Mouse (Mus musculus) embryonic facial prominence, embryonic 15.5 days (tissue): ENCODE data around the gene Capn2. TPM values are rescaled to one million over a fixed set of nuclear protein-coding genes. Genes with fewer than 3 reads are reported as not detected.
A peak's percentile ranks its signal among the peaks of the same experiment; 100 is the strongest.

ENCODE experiments used
- ATAC-seq: fragments of 200-750 bp; cut with Nextera tagmentation; 2 replicates; pipeline ENCODE4 v1.8.0; 2017; ENCODE audit warnings: low read depth, moderate TSS enrichment; ENCODE audit not compliant: insufficient number of reproducible peaks, low FRiP score, low TSS enrichment
- H3K27ac ChIP-seq: fragments of 300-500 bp; sonication (generic); replicated peaks from 2 replicates; pipeline ENCODE4 v1.5.1; 2015; ENCODE audit warnings: mild to moderate bottlenecking, inconsistent platforms
- H3K27me3 ChIP-seq: fragments of 300-500 bp; sonication (generic); 2 replicates; pipeline ENCODE4 v1.6.1; 2015; ENCODE audit warnings: inconsistent platforms
- H3K36me3 ChIP-seq: fragments of 300-500 bp; sonication (generic); 2 replicates; pipeline ENCODE4 v1.6.1; 2015; ENCODE audit warnings: mild to moderate bottlenecking, inconsistent platforms
- H3K4me1 ChIP-seq: fragments of 300-500 bp; sonication (generic); 2 replicates; pipeline ENCODE4 v1.6.1; 2015; ENCODE audit warnings: inconsistent platforms
- H3K4me2 ChIP-seq: fragments of 300-500 bp; sonication (generic); replicated peaks from 2 replicates; pipeline ENCODE4 v1.6.1; 2015; ENCODE audit warnings: mild to moderate bottlenecking, inconsistent platforms
- H3K4me3 ChIP-seq: fragments of 300-500 bp; sonication (generic); replicated peaks from 2 replicates; pipeline ENCODE4 v1.5.1; 2015; ENCODE audit warnings: mild to moderate bottlenecking, inconsistent platforms
- H3K9ac ChIP-seq: fragments of 300-500 bp; sonication (generic); 2 replicates; pipeline ENCODE4 v1.6.1; 2015; ENCODE audit warnings: inconsistent platforms
- H3K9me3 ChIP-seq: fragments of 300-500 bp; sonication (generic); replicated peaks from 2 replicates; pipeline ENCODE4 v1.6.1; 2016; ENCODE audit warnings: inconsistent platforms
- WGBS: fragments of 180-500 bp; shearing (Covaris S2); methylation state at CpG from one replicate; pipeline ENCODE4 v1.1.7; 2015; 5-methylcytosine and 5-hydroxymethylcytosine counted together
- polyA plus RNA-seq: library from polyadenylated mRNA; unstranded; fragments of >200 nt; fragmentation: Nextera tagmentation; extraction: Ambion mirVana; gene quantifications from 2 replicates; pipeline ENCODE4 v1.2.1, GENCODE M21; 2015

Gene Capn2
- polyA plus RNA-seq, 1 experiment from 2014 or later, result 132 TPM

GRCm38 (mm10) chr1:182499443-182500089 lies 17.8 kb downstream of the Capn2 start:
- H3K4me1 ChIP-seq, result peaks cover 44% of the 10 kb centered on the region
- no peak overlapping the region for H3K9ac ChIP-seq
- H3K27ac ChIP-seq, result no peak overlapping the region
- no peaks in the 10 kb centered on the region for H3K27me3 ChIP-seq
- 0 out of 2 replicates have a peak, but pooled peaks cover 5% of the 10 kb centered on the region for H3K36me3 ChIP-seq
- no peaks in the 10 kb centered on the region for H3K9me3 ChIP-seq
- ATAC-seq, result no peak
- WGBS, result 67% methylated on average over 9 of the region's 9 CpGs
- no peak overlapping the region for H3K4me3 ChIP-seq
- no peak overlapping the region for H3K4me2 ChIP-seq

GRCm38 (mm10) chr1:182497736-182498135 lies 19.7 kb downstream of the Capn2 start:
- Histone ChIP-seq H3K27me3 (no peaks in the 10 kb centered on the region), H3K4me2 (no peak overlapping the region), H3K27ac (no peak overlapping the region), H3K9me3 (no peaks in the 10 kb centered on the region), H3K36me3 (0 out of 2 replicates have a peak, but pooled peaks cover 10% of the 10 kb centered on the region), H3K4me3 (no peak overlapping the region), H3K4me1 (peaks cover 35% of the 10 kb centered on the region), H3K9ac (no peak overlapping the region)
- WGBS, result 53% methylated on average over 4 of the region's 4 CpGs
- no peak for ATAC-seq

GRCm38 (mm10) chr1:182496685-182497084 lies 20.7 kb downstream of the Capn2 start:
- no peaks in the 10 kb centered on the region for H3K9me3 ChIP-seq
- H3K27ac ChIP-seq, result 0 out of 2 replicates have a peak overlapping the region, but pooled peaks have one; percentile 5
- no peak overlapping the region for H3K4me2 ChIP-seq
- no peak overlapping the region for H3K4me3 ChIP-seq
- 49% methylated on average over 6 of the region's 6 CpGs for WGBS
- peaks cover 30% of the 10 kb centered on the region; the same call in 1 of the 2 replicates for H3K4me1 ChIP-seq
- ATAC-seq, result no peak
- H3K9ac ChIP-seq, result no peak overlapping the region
- 0 out of 2 replicates have a peak, but pooled peaks cover 15% of the 10 kb centered on the region for H3K36me3 ChIP-seq
- no peaks in the 10 kb centered on the region for H3K27me3 ChIP-seq

- no peak for ATAC-seq
- Histone ChIP-seq H3K4me3 (no peak overlapping the region), H3K4me2 (no peak overlapping the region), H3K27me3 (no peaks in the 10 kb centered on the region), H3K9ac (no peak overlapping the region), H3K36me3 (peaks cover 26% of the 10 kb centered on the region; the same call in 1 of the 2 replicates), H3K4me1 (peaks cover 34% of the 10 kb centered on the region), H3K27ac (no peak overlapping the region), H3K9me3 (no peaks in the 10 kb centered on the region)
- WGBS, result 76% methylated on average over 17 of the region's 17 CpGs
Measured at GRCm38 (mm10) chr1:182494285-182495145, 22.9 kb downstream of the Capn2 start.

- no peak for ATAC-seq
- 89% methylated on average over 6 of the region's 6 CpGs for WGBS
Measured at GRCm38 (mm10) chr1:182491839-182492238, 25.6 kb downstream of the Capn2 start.

GRCm38 (mm10) chr1:182490568-182490967 lies 26.8 kb downstream of the Capn2 start:
- 75% methylated on average over 7 of the region's 7 CpGs for WGBS
- Histone ChIP-seq H3K9ac (no peak overlapping the region), H3K4me2 (no peak overlapping the region)

More at GRCm38 (mm10) chr1:182491839-182492238, 25.6 kb downstream of the Capn2 start:
- H3K4me1 ChIP-seq, result peaks cover 25% of the 10 kb centered on the region
- H3K36me3 ChIP-seq, result peaks cover 53% of the 10 kb centered on the region
- no peak overlapping the region for H3K9ac ChIP-seq
- H3K4me2 ChIP-seq, result no peak overlapping the region
- H3K27me3 ChIP-seq, result no peaks in the 10 kb centered on the region
- no peaks in the 10 kb centered on the region for H3K9me3 ChIP-seq
- H3K27ac ChIP-seq, result no peak overlapping the region
- no peak overlapping the region for H3K4me3 ChIP-seq

DNA sequence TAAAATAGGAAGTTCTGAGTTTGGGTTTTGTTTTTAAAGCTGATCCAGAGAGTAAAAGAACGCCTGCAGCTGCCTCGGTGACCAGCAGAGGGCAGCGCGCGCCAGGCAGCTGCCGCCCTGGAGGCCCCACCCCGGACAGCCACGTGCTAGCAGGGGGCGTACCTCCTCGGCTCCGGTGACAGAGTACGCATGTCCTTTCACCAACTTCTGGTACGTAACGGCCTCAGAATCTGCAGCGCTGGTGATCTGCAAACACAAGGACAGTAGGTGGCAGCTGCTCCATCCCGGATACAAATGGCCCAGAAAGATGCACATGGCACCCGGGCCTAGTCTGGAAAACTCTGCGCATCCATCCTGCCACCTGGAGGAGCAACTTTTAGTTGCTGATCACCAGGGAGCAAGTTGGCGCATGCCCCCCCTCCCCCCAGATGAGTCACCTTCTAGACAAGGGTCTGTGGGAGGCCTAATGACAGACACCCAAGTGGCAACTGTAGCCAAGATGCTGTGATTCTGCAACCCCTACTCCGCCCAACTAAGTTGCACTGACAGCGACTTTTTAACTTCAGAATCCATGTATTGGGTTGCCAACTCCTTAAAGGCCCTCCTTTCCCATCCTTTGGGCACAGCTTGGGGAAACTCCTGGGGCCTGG lies 27.5 kb downstream of the Capn2 start:
- H3K36me3 ChIP-seq, result peaks cover 69% of the 10 kb centered on the region
- ATAC-seq, result peak; percentile 94
- H3K27me3 ChIP-seq, result no peaks in the 10 kb centered on the region
- peaks cover 16% of the 10 kb centered on the region for H3K4me1 ChIP-seq
- 8% methylated on average over 21 of the region's 21 CpGs for WGBS
- peak overlapping the region; percentile 70 for H3K27ac ChIP-seq
- H3K9me3 ChIP-seq, result no peaks in the 10 kb centered on the region
- no peak overlapping the region for H3K9ac ChIP-seq
- H3K4me2 ChIP-seq, result peak overlapping the region; percentile 43
- H3K4me3 ChIP-seq, result peak overlapping the region; percentile 21

More at GRCm38 (mm10) chr1:182490568-182490967, 26.8 kb downstream of the Capn2 start:
- Histone ChIP-seq H3K4me1 (peaks cover 16% of the 10 kb centered on the region), H3K27ac (peak overlapping the region; percentile 70; the same call in 1 of the 2 replicates), H3K36me3 (peaks cover 63% of the 10 kb centered on the region), H3K4me3 (no peak overlapping the region), H3K27me3 (no peaks in the 10 kb centered on the region), H3K9me3 (no peaks in the 10 kb centered on the region)
- ATAC-seq, result no peak

DNA sequence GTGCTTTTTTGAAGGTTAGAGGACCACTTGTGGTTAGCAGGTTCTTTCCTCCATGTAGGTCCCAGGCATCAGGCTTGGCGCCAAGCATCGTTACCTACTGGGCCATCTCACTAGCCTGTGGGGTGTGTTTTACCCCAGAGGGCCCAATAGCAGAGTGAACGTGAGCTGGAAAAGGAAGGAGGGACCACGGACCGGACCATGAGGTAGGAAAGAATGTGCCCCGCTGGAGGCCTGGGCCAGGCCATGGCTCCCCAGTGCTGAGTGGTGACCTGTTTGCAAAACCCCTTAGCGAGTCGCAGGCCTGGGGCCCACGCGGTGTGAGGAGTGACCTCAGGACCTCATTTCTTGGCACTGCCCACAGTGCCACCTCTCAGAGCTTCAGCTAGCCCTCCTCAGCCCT lies 28.9 kb downstream of the Capn2 start:
- Histone ChIP-seq H3K4me1 (peaks cover 7% of the 10 kb centered on the region; the same call in 1 of the 2 replicates), H3K36me3 (peaks cover 81% of the 10 kb centered on the region), H3K27me3 (no peaks in the 10 kb centered on the region), H3K9ac (no peak overlapping the region), H3K4me3 (no peak overlapping the region), H3K27ac (no peak overlapping the region), H3K4me2 (no peak overlapping the region), H3K9me3 (no peaks in the 10 kb centered on the region)
- no peak for ATAC-seq
- 95% methylated on average over 10 of the region's 10 CpGs for WGBS

DNA sequence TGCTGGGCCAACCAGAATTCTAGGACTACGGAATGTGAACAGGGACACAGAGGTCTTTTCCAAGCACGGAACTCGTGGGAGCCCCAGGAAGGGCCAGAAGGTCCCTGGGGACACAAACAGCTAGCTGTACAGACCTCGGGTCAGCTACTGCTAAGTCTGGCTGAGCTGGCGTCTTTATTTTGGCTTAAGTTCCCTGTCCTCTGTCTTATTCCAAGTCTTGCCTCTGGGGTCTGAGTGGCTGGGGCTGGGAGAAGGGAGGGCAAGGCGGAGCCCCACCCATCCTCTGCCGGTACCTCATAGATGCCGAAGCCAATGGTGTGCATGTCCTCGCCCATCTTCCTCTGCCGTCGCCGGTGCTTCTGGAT lies 33.5 kb downstream of the Capn2 start:
- no peak overlapping the region for H3K4me2 ChIP-seq
- no peak for ATAC-seq
- no peaks in the 10 kb centered on the region for H3K27me3 ChIP-seq
- no peak overlapping the region for H3K4me3 ChIP-seq
- H3K36me3 ChIP-seq, result peaks cover 95% of the 10 kb centered on the region
- H3K4me1 ChIP-seq, result no peaks in the 10 kb centered on the region
- 82% methylated on average over 12 of the region's 12 CpGs for WGBS
- no peak overlapping the region for H3K27ac ChIP-seq
- H3K9ac ChIP-seq, result no peak overlapping the region
- H3K9me3 ChIP-seq, result no peaks in the 10 kb centered on the region

- 89% methylated on average over 14 of the region's 14 CpGs for WGBS
- Histone ChIP-seq H3K27me3 (no peaks in the 10 kb centered on the region), H3K4me2 (no peak overlapping the region), H3K36me3 (peaks cover 94% of the 10 kb centered on the region), H3K27ac (no peak overlapping the region), H3K4me3 (no peak overlapping the region), H3K9me3 (no peaks in the 10 kb centered on the region), H3K4me1 (no peaks in the 10 kb centered on the region), H3K9ac (no peak overlapping the region)
- no peak for ATAC-seq
Measured at GRCm38 (mm10) chr1:182482991-182483909, 34.2 kb downstream of the Capn2 start.
